Mouse (Mus musculus) cerebellum, adult 2 months (tissue): ENCODE data around the gene Cables2.

Experiments used
- CTCF ChIP-seq: fragments of 200-500 bp; IDR thresholded peaks from 2 replicates; pipeline ENCODE4 v1.5.1; 2011; ENCODE audit warnings: low read depth, mild to moderate bottlenecking, control low read depth, low read length, moderate library complexity, borderline replicate concordance; ENCODE audit not compliant: insufficient read depth
- POLR2A ChIP-seq: fragments of 200-500 bp; IDR thresholded peaks from 2 replicates; pipeline ENCODE4 v1.6.1; 2011; ENCODE audit warnings: low read length, control low read depth, borderline replicate concordance; ENCODE audit not compliant: insufficient read depth

GRCm38 (mm10) chr2:180260610-180261480 lies 12.5 kb downstream of the Cables2 start:
- TF ChIP-seq CTCF = no peak
- TF ChIP-seq POLR2A = no peak
